Mouse (Mus musculus): ENCODE results near the gene Ak8.

Gene Ak8

GRCm38 (mm10) chr2:28723912-28724311 is 23.9 kb downstream of the Ak8 start:
- in situ Hi-C loops (cut with MboI; ENCODE audit: low pct_unique_long_range_greater_than_20kb in 1 of 2, low sequenced_read_pairs in 2 of 2, unreplicated experiment in 1 of 2), result no loop called here

GRCm38 (mm10) chr2:28727786-28728404 is 27.9 kb downstream of the Ak8 start:
- in situ Hi-C loops (cut with MboI; ENCODE audit: low pct_unique_long_range_greater_than_20kb in 1 of 2, low sequenced_read_pairs in 2 of 2, unreplicated experiment in 1 of 2), result no loop called here

GRCm38 (mm10) chr2:28730676-28731075 is 30.7 kb downstream of the Ak8 start:
- in situ Hi-C loops (cut with MboI; ENCODE audit: low pct_unique_long_range_greater_than_20kb in 1 of 2, low sequenced_read_pairs in 2 of 2, unreplicated experiment in 1 of 2), result no loop called here

- in situ Hi-C loops (cut with MboI; ENCODE audit: low pct_unique_long_range_greater_than_20kb in 1 of 2, low sequenced_read_pairs in 2 of 2, unreplicated experiment in 1 of 2), result no loop called here
Observed at GRCm38 (mm10) chr2:28737112-28737511, 37.1 kb downstream of the Ak8 start.

DNA sequence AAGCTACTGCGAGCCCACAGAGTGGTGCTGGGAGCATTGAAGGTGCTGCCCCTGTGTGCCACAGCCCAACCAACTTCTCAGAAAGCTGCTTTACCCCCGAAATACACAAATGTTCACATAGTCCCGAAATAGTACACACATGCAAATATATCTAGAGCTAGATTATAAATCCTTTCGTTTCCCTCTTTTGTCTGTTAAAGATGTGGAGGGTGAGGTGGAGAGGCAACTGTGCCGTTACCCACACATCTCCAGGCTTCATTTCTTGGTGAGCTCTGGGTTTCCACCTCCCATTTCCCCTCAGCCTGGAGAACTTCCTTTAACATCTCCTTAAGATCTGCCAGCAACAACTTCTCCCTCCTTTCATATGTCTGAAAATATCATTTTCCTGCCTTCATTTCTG is 40.2 kb downstream of the Ak8 start:
- in situ Hi-C loops (cut with MboI; ENCODE audit: low pct_unique_long_range_greater_than_20kb in 1 of 2, low sequenced_read_pairs in 2 of 2, unreplicated experiment in 1 of 2), result no loop called here

DNA sequence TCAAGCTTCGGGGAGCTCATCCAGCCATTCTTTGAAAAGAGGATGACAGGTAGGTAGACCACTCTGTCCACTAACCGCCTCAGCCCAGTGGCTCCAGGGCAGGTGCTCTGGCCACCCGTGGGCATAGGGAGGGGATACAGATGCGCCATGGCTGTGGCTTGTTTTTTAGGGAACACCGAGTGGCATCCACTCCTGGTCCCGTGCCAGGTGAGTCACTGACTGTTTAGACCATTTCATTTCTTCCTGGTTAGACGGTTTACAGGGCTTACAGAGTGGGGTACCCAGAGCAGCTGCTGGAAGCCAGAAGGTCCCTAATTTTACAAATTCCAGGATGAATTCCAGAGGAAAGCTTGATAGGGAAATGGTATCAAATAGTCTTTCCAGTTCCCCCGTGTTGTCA is 42.7 kb downstream of the Ak8 start:
- in situ Hi-C loops (cut with MboI; ENCODE audit: low pct_unique_long_range_greater_than_20kb in 1 of 2, low sequenced_read_pairs in 2 of 2, unreplicated experiment in 1 of 2), result no loop called here

DNA sequence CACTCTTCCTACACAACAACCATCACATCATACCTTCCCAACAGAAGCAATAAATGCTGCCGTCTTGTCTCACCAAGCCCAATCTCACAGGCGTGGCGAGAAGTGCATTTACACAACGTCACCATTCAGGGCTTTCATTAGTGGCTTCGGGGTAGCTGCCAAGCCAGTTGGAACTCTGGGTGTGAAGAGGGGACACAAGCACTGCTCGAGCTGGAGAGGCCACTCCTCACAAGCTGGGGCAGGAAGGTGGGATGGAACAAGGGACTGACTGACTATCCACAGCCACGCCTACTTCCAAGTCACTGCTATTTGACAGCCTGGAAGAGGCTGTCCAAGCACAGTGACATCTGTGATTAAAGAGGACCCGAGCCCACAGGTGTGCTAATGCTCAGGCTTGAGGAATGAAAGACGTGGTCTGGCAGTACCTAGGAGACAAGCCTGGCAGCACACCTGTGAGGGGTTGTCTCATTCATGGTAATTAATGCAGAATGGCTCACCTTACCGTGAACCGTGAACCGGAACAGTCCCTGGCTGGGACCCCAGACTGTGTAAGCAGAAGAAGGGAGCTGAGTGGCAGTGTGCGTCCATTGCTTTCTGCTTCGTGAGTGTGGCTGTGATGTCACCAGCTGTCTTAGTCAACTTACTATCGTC is 46.8 kb downstream of the Ak8 start:
- in situ Hi-C loops (cut with MboI; ENCODE audit: low pct_unique_long_range_greater_than_20kb in 1 of 2, low sequenced_read_pairs in 2 of 2, unreplicated experiment in 1 of 2), result no loop called here

- in situ Hi-C loops (cut with MboI; ENCODE audit: low pct_unique_long_range_greater_than_20kb in 1 of 2, low sequenced_read_pairs in 2 of 2, unreplicated experiment in 1 of 2), result no loop called here
Observed at GRCm38 (mm10) chr2:28747705-28748104, 47.7 kb downstream of the Ak8 start.

DNA sequence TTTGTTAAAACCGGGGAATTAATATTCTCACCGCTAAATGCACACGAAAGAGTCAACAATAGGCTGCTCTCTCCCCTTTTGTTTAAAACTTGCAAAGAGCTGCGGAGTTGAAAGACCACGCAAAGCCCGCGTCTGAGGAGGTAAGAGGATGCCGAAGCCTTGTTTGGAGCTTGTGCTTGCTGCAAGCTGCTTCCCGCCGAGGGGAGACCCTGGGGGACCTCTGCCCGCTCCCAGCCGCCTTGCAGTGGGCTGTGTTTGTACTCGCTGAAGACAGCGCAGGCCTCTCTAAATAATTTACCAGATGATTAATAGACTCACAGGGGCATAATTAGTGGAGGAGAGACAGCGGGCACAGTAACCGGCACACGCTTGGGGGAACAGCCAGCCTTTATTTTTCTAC is 51.2 kb downstream of the Ak8 start:
- in situ Hi-C loops (cut with MboI; ENCODE audit: low pct_unique_long_range_greater_than_20kb in 1 of 2, low sequenced_read_pairs in 2 of 2, unreplicated experiment in 1 of 2), result loop anchor here in 1 of 2 experiments (10.0 kb wide), 1 partner anchor 304 kb away; the partner anchor contains the start of gene Cfap77

DNA sequence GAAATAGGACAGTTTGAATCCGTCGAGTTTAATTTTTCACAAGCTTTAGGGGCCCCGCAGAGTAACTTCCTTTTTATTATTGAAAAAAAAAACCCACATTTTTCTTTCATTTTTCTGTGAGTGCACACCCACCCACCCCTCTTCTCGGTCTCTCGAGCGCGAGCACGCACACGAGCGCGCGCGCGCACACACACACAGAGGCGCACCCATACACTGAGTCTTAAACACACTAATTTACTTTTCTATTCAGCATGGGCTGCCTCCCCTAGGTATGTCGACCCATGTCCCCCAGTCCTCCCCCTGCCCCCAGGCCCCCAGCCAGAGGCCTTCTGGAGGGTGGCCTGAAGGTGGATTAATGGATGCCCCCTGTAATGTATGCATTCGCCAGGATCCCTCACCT is 51.7 kb downstream of the Ak8 start:
- in situ Hi-C loops (cut with MboI; ENCODE audit: low pct_unique_long_range_greater_than_20kb in 1 of 2, low sequenced_read_pairs in 2 of 2, unreplicated experiment in 1 of 2), result loop anchor here in 1 of 2 experiments (10.0 kb wide), 1 partner anchor 303 kb away; the partner anchor contains the start of gene Cfap77

- in situ Hi-C loops (cut with MboI; ENCODE audit: low pct_unique_long_range_greater_than_20kb in 1 of 2, low sequenced_read_pairs in 2 of 2, unreplicated experiment in 1 of 2), result loop anchor here in 1 of 2 experiments (10.0 kb wide), 1 partner anchor 302 kb away; the partner anchor contains the start of gene Cfap77
Observed at GRCm38 (mm10) chr2:28752388-28752787, 52.4 kb downstream of the Ak8 start.

DNA sequence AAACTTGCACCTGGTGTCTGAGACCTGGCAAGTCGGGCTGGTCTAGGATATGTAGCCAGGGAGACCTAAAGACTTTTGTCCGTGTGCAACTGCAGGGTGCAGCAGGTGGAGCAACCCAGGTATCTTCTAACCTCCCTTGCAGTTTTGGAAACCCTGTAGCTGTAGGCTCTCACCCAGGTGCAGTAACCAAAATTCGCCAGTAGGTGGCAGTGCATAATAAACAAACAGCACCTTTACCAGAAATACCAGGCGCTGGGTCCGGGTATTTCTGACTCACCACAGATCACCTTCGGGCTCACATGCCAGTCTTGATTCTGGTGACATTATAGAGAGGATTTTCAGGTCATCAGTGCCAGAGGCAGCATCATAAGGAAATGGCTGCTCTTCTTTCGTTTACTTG is 55.5 kb downstream of the Ak8 start:
- in situ Hi-C loops (cut with MboI; ENCODE audit: low pct_unique_long_range_greater_than_20kb in 1 of 2, low sequenced_read_pairs in 2 of 2, unreplicated experiment in 1 of 2), result loop anchor here in 1 of 2 experiments (5.0 to 10.0 kb wide), 2 partner anchors 37 to 299 kb away; partner anchors contain the start of gene Cfap77

DNA sequence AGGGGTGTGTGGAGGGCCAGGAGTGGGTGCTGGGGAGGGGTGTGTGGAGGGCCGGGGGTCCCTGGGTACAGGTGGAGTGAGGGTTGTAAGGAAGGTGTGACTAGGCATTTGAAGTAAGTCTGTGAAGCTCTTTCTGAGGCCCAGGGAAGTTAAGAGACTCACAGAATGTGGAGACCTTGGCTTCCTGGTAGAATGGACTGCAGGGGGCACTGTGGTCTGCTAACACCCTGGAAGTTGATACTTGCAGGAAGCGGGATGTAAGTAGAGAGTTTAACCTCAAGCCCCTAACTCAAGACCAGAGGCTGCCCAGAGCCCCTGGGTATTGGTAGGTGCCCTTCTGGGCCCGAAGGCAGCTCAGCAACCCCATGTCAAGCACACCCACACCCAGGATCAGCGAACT is 56.2 kb downstream of the Ak8 start:
- in situ Hi-C loops (cut with MboI; ENCODE audit: low pct_unique_long_range_greater_than_20kb in 1 of 2, low sequenced_read_pairs in 2 of 2, unreplicated experiment in 1 of 2), result loop anchor here in 1 of 2 experiments (5.0 to 10.0 kb wide), 2 partner anchors 36 to 299 kb away; partner anchors contain the start of gene Cfap77

GRCm38 (mm10) chr2:28759441-28759840 is 59.5 kb downstream of the Ak8 start:
- in situ Hi-C loops (cut with MboI; ENCODE audit: low pct_unique_long_range_greater_than_20kb in 1 of 2, low sequenced_read_pairs in 2 of 2, unreplicated experiment in 1 of 2), result loop anchor here in 1 of 2 experiments (5.0 to 10.0 kb wide), 2 partner anchors 33 to 295 kb away; partner anchors contain the start of gene Cfap77

GRCm38 (mm10) chr2:28766590-28766989 is 66.6 kb downstream of the Ak8 start:
- in situ Hi-C loops (cut with MboI; ENCODE audit: low pct_unique_long_range_greater_than_20kb in 1 of 2, low sequenced_read_pairs in 2 of 2, unreplicated experiment in 1 of 2), result no loop called here

- in situ Hi-C loops (cut with MboI; ENCODE audit: low pct_unique_long_range_greater_than_20kb in 1 of 2, low sequenced_read_pairs in 2 of 2, unreplicated experiment in 1 of 2), result no loop called here
Observed at GRCm38 (mm10) chr2:28767041-28767440, 67.1 kb downstream of the Ak8 start.

- in situ Hi-C loops (cut with MboI; ENCODE audit: low pct_unique_long_range_greater_than_20kb in 1 of 2, low sequenced_read_pairs in 2 of 2, unreplicated experiment in 1 of 2), result no loop called here
Observed at GRCm38 (mm10) chr2:28770697-28771096, 70.7 kb downstream of the Ak8 start.

DNA sequence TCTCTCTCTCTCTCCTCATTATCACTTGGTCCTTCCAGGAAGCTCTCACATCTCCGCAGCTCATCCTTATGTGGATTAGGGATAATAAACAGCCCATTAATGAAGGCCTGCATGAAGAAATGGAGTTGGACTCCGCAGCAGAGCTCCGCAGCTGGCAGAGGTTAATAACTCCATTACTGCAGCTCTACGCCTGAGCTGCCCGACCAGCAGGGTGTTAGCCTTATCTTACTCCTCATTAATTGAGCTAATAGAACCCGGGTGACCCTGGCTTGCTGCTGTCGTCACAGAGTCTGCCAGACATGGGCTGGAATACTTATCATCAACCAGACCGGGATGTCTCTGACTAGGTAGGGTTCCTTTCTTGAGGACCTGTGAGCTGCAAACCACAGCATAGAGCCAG is 74.1 kb downstream of the Ak8 start:
- in situ Hi-C loops (cut with MboI; ENCODE audit: low pct_unique_long_range_greater_than_20kb in 1 of 2, low sequenced_read_pairs in 2 of 2, unreplicated experiment in 1 of 2), result no loop called here

DNA sequence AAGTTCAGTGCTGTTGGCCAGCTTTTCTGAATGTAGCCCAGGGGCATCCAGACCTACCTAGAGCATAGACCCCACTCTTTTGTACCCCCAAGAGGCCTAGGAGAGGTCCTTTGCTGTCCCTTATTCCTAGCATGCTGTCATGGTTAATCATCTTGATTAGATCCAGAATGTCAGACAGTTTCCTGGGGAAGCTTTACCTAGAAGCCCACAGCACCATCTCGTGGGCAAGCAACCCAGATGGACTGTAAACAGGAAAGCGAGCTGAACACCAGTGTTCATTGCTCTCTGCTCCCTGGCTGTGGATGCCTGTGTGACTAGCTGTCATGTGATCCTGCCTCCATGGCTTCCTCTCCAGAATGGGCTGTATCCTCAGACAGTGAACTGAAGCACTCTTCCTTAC is 76.8 kb downstream of the Ak8 start:
- in situ Hi-C loops (cut with MboI; ENCODE audit: low pct_unique_long_range_greater_than_20kb in 1 of 2, low sequenced_read_pairs in 2 of 2, unreplicated experiment in 1 of 2), result no loop called here

Data from mouse embryonic stem cell (cell line).